Mouse (Mus musculus): ENCODE data around the gene Mrps33. TPM values are rescaled to one million over a fixed set of nuclear protein-coding genes. Genes with fewer than 3 reads are reported as not detected.

Gene Mrps33
- polyA plus RNA-seq, 2 experiments from 2014 or later = 163 to 234 TPM

GRCm38 (mm10) chr6:39778506-39778905, 32.3 kb downstream of the Mrps33 start:
- ATAC-seq = no peak

- no peak for ATAC-seq
These were observed 34.5 kb downstream of the Mrps33 start for GRCm38 (mm10) chr6:39776275-39776674.

GRCm38 (mm10) chr6:39775029-39775428, 35.8 kb downstream of the Mrps33 start:
- ATAC-seq = no peak

GRCm38 (mm10) chr6:39757229-39757628, 53.6 kb downstream of the Mrps33 start:
- ATAC-seq = no peak

Other genes with a start within 250 kb of the Mrps33 start
- 10 to 100 TPM; 27.8 to 29.7 TPM for gene Adck2, start 237.1 kb downstream of the Mrps33 start, polyA plus RNA-seq (2017; shearing (Covaris generic))
- not detected for gene Gm42420, start 225.2 kb downstream of the Mrps33 start, polyA plus RNA-seq (2017; shearing (Covaris generic))
- 10 to 100 TPM; 46.2 to 69.9 TPM for gene Ndufb2, start 218.4 kb downstream of the Mrps33 start, polyA plus RNA-seq (2017; shearing (Covaris generic))
- gene Braf, start 85.5 kb downstream of the Mrps33 start, polyA plus RNA-seq (2017; shearing (Covaris generic)) = 10 to 100 TPM; 16.9 to 20.4 TPM
- gene Tmem178b, start 62.3 kb upstream of the Mrps33 start, polyA plus RNA-seq (2017; shearing (Covaris generic)) = under 1 TPM in 1 of 2 experiments, not detected in 1; 0.13 TPM

Data from CD4-positive, CD25-positive, alpha-beta regulatory T cell, adult 4 months (primary cell).